Mouse (Mus musculus) hindbrain, embryonic 16.5 days (tissue): Measurements from ENCODE around the gene Asb8. TPM values are rescaled to one million over a fixed set of nuclear protein-coding genes. Genes with fewer than 3 reads are reported as not detected.

Source experiments
- ATAC-seq: fragments of 200-750 bp; cut with Nextera tagmentation; 2 replicates; pipeline ENCODE4 v1.8.0; 2017; ENCODE audit warnings: moderate TSS enrichment, moderate library complexity
- H3K27ac ChIP-seq: fragments of 300-500 bp; sonication (generic); 2 replicates; pipeline ENCODE4 v1.5.1; 2014; ENCODE audit warnings: low read depth, mild to moderate bottlenecking, control low read depth, low read length, moderate library complexity
- H3K27me3 ChIP-seq: fragments of 300-500 bp; sonication (generic); replicated peaks from 2 replicates; pipeline ENCODE4 v1.6.1; 2014; ENCODE audit warnings: low read length; ENCODE audit not compliant: control insufficient read depth, insufficient read depth
- H3K36me3 ChIP-seq: fragments of 300-500 bp; sonication (generic); 2 replicates; pipeline ENCODE4 v1.6.1; 2014; ENCODE audit warnings: mild to moderate bottlenecking, low read length, moderate library complexity, mixed read lengths; ENCODE audit not compliant: control insufficient read depth, insufficient read depth
- H3K4me1 ChIP-seq: fragments of 300-500 bp; sonication (generic); 2 replicates; pipeline ENCODE4 v1.6.1; 2014; ENCODE audit warnings: low read depth, low read length; ENCODE audit not compliant: control insufficient read depth, insufficient read depth
- H3K4me2 ChIP-seq: fragments of 300-500 bp; sonication (generic); 2 replicates; pipeline ENCODE4 v1.6.1; 2014; ENCODE audit warnings: mild to moderate bottlenecking, low read length, control low read depth, moderate library complexity
- H3K4me3 ChIP-seq: fragments of 300-500 bp; sonication (generic); 2 replicates; pipeline ENCODE4 v1.5.1; 2014; ENCODE audit warnings: mild to moderate bottlenecking, low read length, control low read depth, moderate library complexity
- H3K9ac ChIP-seq: fragments of 300-500 bp; sonication (generic); 2 replicates; pipeline ENCODE4 v1.6.1; 2014; ENCODE audit warnings: low read depth, mild to moderate bottlenecking, control low read depth, low read length, moderate library complexity
- H3K9me3 ChIP-seq: fragments of 300-500 bp; sonication (generic); 2 replicates; pipeline ENCODE4 v1.6.1; 2014; ENCODE audit warnings: mild to moderate bottlenecking, low read length, moderate library complexity; ENCODE audit not compliant: control insufficient read depth
- WGBS: fragments of 180-500 bp; shearing (Covaris S2); extraction: QIAGEN DNeasy Blood & Tissue Kit; methylation state at CpG from one replicate; pipeline ENCODE4 v1.1.7; 2014; 5-methylcytosine and 5-hydroxymethylcytosine counted together
- polyA plus RNA-seq: library from polyadenylated mRNA; unstranded; fragments of >200 nt; fragmentation: Nextera tagmentation; extraction: Ambion mirVana; gene quantifications from 2 replicates; pipeline ENCODE4 v1.2.1, GENCODE M21; 2015

Asb8 gene
- polyA plus RNA-seq, 1 experiment from 2014 or later: 61.0 TPM

DNA sequence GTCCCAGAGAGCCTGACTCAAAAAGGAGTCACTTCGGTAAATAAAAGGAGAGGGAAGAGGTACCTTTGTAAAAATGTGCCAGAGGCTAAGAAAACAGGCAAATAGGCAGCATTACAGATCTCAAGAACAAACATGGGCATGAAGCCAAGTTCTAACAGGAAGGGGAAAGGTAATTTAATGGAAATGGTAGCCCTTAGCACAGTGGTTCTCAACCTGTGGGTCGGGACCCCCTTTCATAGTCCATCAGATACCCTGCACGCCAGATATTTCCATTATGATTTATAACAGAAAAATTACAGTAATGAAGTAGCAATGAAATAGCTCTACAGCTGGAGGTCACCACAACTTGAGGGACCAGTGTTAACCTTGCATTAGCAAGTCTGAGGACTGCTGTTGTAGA, 11.9 kb upstream of the Asb8 start:
- 72% methylated on average over 3 of the region's 3 CpGs for WGBS
- H3K4me1 ChIP-seq: peaks cover 5% of the 10 kb centered on the region
- H3K4me3 ChIP-seq: no peak overlapping the region
- H3K27me3 ChIP-seq: 0 out of 2 replicates have a peak, but pooled peaks cover 2% of the 10 kb centered on the region
- no peak overlapping the region for H3K27ac ChIP-seq
- no peaks in the 10 kb centered on the region for H3K9me3 ChIP-seq
- H3K9ac ChIP-seq: no peak overlapping the region
- no peak overlapping the region for H3K4me2 ChIP-seq
- H3K36me3 ChIP-seq: no peaks in the 10 kb centered on the region
- ATAC-seq: no peak

DNA sequence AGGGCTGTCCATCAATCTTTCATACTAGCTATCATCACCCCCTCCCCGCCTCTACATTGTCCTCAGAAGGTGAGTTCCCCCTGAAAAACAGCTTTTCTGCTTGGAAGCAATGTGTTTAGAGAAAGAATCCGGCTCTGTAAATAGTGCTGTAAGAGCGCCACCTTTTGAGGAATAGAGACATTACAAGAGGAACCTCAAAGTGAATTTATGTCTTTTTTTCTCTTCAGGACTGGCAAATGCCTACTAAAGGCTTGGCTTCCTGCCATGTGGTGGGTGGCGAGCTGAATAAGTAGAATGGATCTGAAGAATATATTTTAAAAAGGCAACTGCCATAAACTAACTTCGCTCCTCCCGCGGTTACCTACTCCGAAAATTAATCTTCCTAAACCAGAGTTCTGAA, 8.4 kb upstream of the Asb8 start:
- Histone ChIP-seq H3K4me3 (no peak overlapping the region), H3K27ac (no peak overlapping the region), H3K36me3 (no peaks in the 10 kb centered on the region), H3K27me3 (0 out of 2 replicates have a peak, but pooled peaks cover 2% of the 10 kb centered on the region), H3K4me1 (peaks cover 6% of the 10 kb centered on the region), H3K9ac (no peak overlapping the region), H3K9me3 (no peaks in the 10 kb centered on the region), H3K4me2 (peak overlapping the region; percentile 18; the same call in 1 of the 2 replicates)
- 34% methylated on average over 8 of the region's 8 CpGs for WGBS
- no peak for ATAC-seq

DNA sequence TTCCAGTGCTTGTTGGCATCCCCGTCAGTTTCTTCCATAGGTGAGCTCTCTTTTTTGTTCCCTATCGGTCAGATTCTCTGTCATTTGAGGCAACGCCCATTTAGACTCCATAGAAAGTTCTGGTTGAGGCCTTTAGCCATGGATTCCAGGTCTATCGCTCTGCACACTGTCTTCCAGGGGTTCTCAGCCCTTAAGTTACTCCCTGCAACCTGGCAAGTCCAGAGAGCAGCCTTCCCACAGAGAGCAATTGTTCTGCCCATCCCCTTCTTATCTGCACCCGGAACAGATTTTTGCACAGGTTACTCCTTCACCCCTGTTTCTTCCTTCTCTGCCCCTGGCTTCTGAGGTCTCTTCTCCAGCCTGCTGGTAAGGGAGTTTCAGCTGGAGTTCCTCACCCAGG, 6.7 kb upstream of the Asb8 start:
- H3K27me3 ChIP-seq: 0 out of 2 replicates have a peak, but pooled peaks cover 2% of the 10 kb centered on the region
- H3K27ac ChIP-seq: no peak overlapping the region
- peak overlapping the region; percentile 72; the same call in 1 of the 2 replicates for H3K4me2 ChIP-seq
- WGBS: 75% methylated on average over 5 of the region's 5 CpGs
- H3K9ac ChIP-seq: no peak overlapping the region
- no peaks in the 10 kb centered on the region for H3K36me3 ChIP-seq
- peaks cover 9% of the 10 kb centered on the region for H3K4me1 ChIP-seq
- no peak for ATAC-seq
- no peaks in the 10 kb centered on the region for H3K9me3 ChIP-seq
- no peak overlapping the region for H3K4me3 ChIP-seq

DNA sequence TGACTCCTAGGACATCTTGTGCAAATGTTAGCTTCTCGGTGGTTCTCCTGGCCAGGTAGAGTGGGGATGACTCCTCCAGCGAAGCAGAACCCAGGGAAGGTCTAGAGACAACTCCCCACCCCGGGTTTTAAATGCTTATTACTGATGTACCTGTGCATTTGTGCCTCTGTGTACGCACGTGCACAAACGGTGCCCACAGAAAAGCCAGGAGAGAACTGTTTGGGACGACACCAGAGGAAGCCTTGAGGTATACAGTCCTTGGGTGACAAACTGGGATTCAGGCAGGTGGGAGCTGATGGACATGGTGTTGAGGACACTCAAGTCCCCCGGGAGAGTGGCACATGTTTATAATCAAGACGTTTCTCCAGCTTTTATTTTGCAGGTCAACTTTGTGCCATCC, 5.5 kb upstream of the Asb8 start:
- ATAC-seq: no peak
- H3K27ac ChIP-seq: no peak overlapping the region
- no peak overlapping the region for H3K9ac ChIP-seq
- 72% methylated on average over 9 of the region's 9 CpGs for WGBS
- peak overlapping the region; percentile 72 for H3K4me2 ChIP-seq
- no peaks in the 10 kb centered on the region for H3K9me3 ChIP-seq
- peak overlapping the region; percentile 70 for H3K4me3 ChIP-seq
- no peaks in the 10 kb centered on the region for H3K27me3 ChIP-seq
- H3K36me3 ChIP-seq: no peaks in the 10 kb centered on the region
- peaks cover 9% of the 10 kb centered on the region for H3K4me1 ChIP-seq

DNA sequence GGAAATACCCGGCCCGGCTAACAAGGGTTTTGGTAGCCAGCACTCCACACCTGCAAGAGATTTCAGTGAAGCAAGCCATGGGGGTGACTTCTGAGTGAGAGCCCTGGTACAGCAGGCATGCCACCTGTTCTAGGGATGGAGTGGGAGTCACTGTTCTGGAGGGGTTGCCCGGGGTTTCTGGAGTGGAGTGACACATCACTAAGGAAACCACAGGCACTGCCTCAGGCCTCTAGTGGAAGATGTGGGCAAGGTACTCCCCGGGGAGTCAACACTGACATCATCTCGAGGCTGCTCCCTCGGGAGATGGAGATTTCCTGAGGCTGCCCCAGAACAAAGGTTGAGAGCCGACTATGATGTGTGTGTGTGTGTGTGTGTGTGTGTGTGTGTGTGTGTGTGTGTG, 4.9 kb upstream of the Asb8 start:
- H3K36me3 ChIP-seq: no peaks in the 10 kb centered on the region
- no peak for ATAC-seq
- WGBS: 25% methylated on average over 7 of the region's 7 CpGs
- H3K4me2 ChIP-seq: peak overlapping the region; percentile 72
- H3K4me1 ChIP-seq: peaks cover 9% of the 10 kb centered on the region
- peak overlapping the region; percentile 70 for H3K4me3 ChIP-seq
- H3K9ac ChIP-seq: peak overlapping the region; percentile 53
- H3K27me3 ChIP-seq: no peaks in the 10 kb centered on the region
- H3K9me3 ChIP-seq: no peaks in the 10 kb centered on the region
- H3K27ac ChIP-seq: no peak overlapping the region

DNA sequence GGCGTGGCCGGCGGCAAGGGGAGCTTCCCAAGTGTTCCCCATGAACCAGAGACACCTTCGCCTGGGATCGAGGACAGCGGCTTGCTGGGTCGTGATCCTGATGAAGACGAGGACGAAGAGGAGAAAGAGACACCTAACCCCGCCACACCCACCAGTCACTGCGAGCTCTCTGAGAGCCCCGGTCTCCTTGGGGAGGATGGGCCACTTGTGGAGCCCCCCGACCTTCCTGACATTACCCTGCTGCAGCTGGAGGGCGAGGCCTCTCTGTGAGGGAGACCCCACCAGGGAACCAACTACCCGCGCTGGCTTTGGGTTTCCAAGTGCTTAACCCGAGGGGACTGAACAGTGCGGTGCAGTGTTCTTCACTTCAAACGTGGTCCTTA, 3.2 kb upstream of the Asb8 start:
- Histone ChIP-seq H3K36me3 (no peaks in the 10 kb centered on the region), H3K9me3 (no peaks in the 10 kb centered on the region), H3K4me2 (peak overlapping the region; percentile 72), H3K27ac (no peak overlapping the region; the same call in 1 of the 2 replicates), H3K4me3 (peak overlapping the region; percentile 70), H3K4me1 (peaks cover 8% of the 10 kb centered on the region), H3K9ac (peak overlapping the region; percentile 77), H3K27me3 (no peaks in the 10 kb centered on the region)
- WGBS: 4% methylated on average over 19 of the region's 19 CpGs
- ATAC-seq: no peak

DNA sequence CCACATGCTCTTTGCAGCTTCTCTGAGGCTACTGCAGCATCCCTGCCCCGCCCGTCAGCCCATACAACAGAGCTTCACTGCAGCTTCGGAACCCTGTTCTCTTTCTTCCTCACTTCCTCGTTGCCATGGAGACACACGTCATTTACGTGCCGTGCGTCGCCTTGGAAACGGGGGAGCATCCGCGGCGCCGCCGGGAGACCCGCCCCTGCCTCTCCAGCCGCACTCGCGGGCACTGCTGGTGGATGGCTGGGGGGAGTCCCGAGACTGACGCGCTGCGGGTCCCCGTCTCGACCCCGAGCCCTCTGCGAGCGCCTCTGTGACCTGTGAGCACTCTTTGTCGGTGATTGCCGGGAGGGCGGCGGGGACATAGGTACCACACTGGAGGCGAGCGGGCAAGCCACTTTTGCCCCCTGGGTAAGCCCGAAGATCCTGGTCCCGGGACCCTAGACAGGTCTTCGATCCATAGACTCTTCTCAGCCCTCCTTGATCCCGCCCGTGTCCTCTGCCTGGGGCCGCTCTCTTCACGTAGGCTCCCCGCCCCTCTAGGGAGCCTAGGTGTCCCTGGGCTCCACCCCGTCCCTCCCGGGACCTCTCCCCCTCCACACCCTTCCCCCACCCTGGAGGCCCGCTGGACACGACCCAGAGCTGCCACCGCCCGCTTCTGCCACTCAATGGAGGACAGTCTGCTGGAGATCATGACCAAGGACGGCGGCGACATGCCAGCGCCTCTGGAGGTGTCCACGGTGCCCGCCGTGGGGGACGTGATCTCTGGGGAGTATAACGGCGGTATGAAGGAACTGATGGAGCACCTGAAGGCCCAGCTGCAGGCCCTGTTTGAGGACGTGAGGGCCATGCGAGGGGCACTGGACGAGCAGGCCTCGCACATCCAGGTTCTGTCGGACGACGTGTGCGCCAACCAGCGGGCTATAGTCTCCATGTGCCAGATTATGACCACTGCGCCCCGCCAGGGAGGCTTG, 2.5 kb upstream of the Asb8 start:
- no peaks in the 10 kb centered on the region for H3K9me3 ChIP-seq
- no peaks in the 10 kb centered on the region for H3K27me3 ChIP-seq
- H3K4me2 ChIP-seq: peak overlapping the region; percentile 72
- under 1% methylated on average over 63 of the region's 69 CpGs for WGBS
- H3K9ac ChIP-seq: peak overlapping the region; percentile 77
- no peaks in the 10 kb centered on the region for H3K36me3 ChIP-seq
- H3K4me3 ChIP-seq: peak overlapping the region; percentile 70
- H3K27ac ChIP-seq: peak overlapping the region; percentile 94
- peak; percentile 95 for ATAC-seq
- peaks cover 7% of the 10 kb centered on the region for H3K4me1 ChIP-seq

DNA sequence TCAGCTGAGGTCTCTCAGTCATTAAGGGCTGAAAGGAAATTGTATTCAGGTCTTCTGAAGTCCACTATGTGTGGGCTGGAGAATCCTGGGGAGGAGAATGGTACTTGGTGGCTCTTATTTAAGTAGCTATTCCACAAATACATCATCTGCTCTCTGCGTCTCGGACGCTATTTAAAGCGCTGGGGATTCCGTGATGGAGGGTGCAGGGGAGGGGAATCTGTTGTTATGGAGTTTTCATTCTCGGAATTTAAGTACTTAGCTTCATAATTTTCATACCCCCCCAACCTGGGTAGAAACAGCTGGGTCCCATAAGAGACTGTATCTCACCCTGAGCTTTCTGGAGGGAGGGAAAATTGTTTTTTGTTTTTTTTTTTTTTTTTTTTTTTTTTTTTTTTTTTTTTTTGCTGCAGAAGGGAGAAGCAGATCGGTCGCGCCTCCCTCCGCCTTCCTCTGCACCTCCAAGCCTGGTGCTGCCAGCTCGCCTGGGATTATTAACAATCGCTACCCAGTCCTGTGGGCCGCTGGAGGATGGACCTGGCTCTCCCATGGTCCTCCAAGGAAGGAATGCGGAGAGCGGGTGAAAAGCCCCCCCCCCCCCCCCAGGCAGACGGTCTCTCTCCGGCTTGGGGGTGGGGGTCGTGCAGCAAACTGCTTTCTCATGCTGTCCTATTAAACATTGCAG, 1.7 kb upstream of the Asb8 start, which contains the start of gene Ccdc184:
TSS of gene Ccdc184 (plus strand) at position 196 of the 682 bp plus-strand sequence.
- Histone ChIP-seq H3K4me1 (peaks cover 7% of the 10 kb centered on the region), H3K9me3 (no peaks in the 10 kb centered on the region), H3K4me3 (peak within 1 kb of the TSS; percentile 70), H3K4me2 (peak within 1 kb of the TSS; percentile 72), H3K9ac (peak within 1 kb of the TSS; percentile 77), H3K36me3 (no peaks in the 10 kb centered on the region), H3K27ac (peak within 1 kb of the TSS; percentile 94), H3K27me3 (no peaks in the 10 kb centered on the region)
- WGBS: under 1% methylated on average over 17 of the region's 18 CpGs
- ATAC-seq: peak; percentile 62

DNA sequence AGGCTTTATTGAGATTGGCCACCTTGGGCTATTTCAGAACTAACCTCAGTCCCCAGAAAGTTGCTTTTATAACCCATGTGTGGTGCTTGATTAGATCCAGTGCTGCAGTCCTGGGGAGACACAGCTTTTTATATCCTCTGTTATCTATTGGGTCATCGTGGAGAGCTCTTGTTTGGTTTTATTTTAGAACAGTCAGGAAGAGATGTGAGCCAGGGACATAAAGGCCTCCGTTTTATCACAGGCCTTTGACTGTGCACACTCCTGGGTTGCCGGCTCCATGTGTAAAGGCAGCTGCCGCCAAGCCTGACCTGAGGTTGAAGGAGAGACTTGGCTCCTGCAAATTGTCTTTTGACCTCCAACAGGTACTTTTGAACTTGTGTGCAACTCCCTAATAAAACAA, 2.9 kb downstream of the Asb8 start:
- Histone ChIP-seq H3K27me3 (no peaks in the 10 kb centered on the region), H3K4me2 (no peak overlapping the region), H3K9me3 (no peaks in the 10 kb centered on the region), H3K27ac (no peak overlapping the region), H3K4me1 (no peaks in the 10 kb centered on the region; the same call in 1 of the 2 replicates), H3K9ac (no peak overlapping the region), H3K36me3 (no peaks in the 10 kb centered on the region), H3K4me3 (no peak overlapping the region)
- ATAC-seq: no peak
- WGBS: 86% methylated on average over 4 of the region's 4 CpGs
